Mouse (Mus musculus) neural tube, embryonic 11.5 days (tissue): ENCODE data around the gene Nars2. TPM values are rescaled to one million over a fixed set of nuclear protein-coding genes. Genes with fewer than 3 reads are reported as not detected.

Experiments used
- ATAC-seq: fragments of 200-750 bp; cut with Nextera tagmentation; 2 replicates; pipeline ENCODE4 v1.8.0; 2017; ENCODE audit warnings: moderate number of reproducible peaks, mild to moderate bottlenecking, moderate TSS enrichment, moderate library complexity; ENCODE audit not compliant: insufficient read depth, low FRiP score, low TSS enrichment
- DNase-seq: peaks from one replicate; pipeline ENCODE4 v3.0.0-alpha.2; 2015; ENCODE audit warnings: low spot score
- H3K27ac ChIP-seq: fragments of 300-500 bp; sonication (generic); 2 replicates; pipeline ENCODE4 v1.5.1; 2014; ENCODE audit warnings: low read depth, mild to moderate bottlenecking, low read length
- H3K27me3 ChIP-seq: fragments of 300-500 bp; sonication (generic); 2 replicates; pipeline ENCODE4 v1.6.1; 2014; ENCODE audit warnings: mild to moderate bottlenecking, low read length, mixed read lengths; ENCODE audit not compliant: control insufficient read depth, insufficient read depth
- H3K36me3 ChIP-seq: fragments of 300-500 bp; sonication (generic); 2 replicates; pipeline ENCODE4 v1.6.1; 2014; ENCODE audit warnings: mild to moderate bottlenecking, low read length, moderate library complexity, mixed read lengths; ENCODE audit not compliant: control insufficient read depth, insufficient read depth
- H3K4me1 ChIP-seq: fragments of 300-500 bp; sonication (generic); 2 replicates; pipeline ENCODE4 v1.6.1; 2014; ENCODE audit warnings: low read length, mixed read lengths; ENCODE audit not compliant: control insufficient read depth, insufficient read depth
- H3K4me2 ChIP-seq: fragments of 300-500 bp; sonication (generic); 2 replicates; pipeline ENCODE4 v1.6.1; 2014; ENCODE audit warnings: low read depth, mild to moderate bottlenecking, moderate library complexity
- H3K4me3 ChIP-seq: fragments of 300-500 bp; sonication (generic); 2 replicates; pipeline ENCODE4 v1.5.1; 2014; ENCODE audit warnings: low read depth, low read length
- H3K9ac ChIP-seq: fragments of 300-500 bp; sonication (generic); 2 replicates; pipeline ENCODE4 v1.6.1; 2014; ENCODE audit warnings: mild to moderate bottlenecking, low read length
- H3K9me3 ChIP-seq: fragments of 300-500 bp; sonication (generic); 2 replicates; pipeline ENCODE4 v1.6.1; 2016; ENCODE audit warnings: low read length; ENCODE audit not compliant: control insufficient read depth
- WGBS: fragments of 180-500 bp; shearing (Covaris S2); extraction: QIAGEN DNeasy Blood & Tissue Kit; methylation state at CpG from one replicate; pipeline ENCODE4 v1.1.7; 2014; 5-methylcytosine and 5-hydroxymethylcytosine counted together
- polyA plus RNA-seq: library from polyadenylated mRNA; unstranded; fragments of >200 nt; fragmentation: Nextera tagmentation; extraction: Ambion mirVana; gene quantifications from 2 replicates; pipeline ENCODE4 v1.2.1, GENCODE M21; 2014

The Nars2 gene
- polyA plus RNA-seq, 1 experiment from 2014 or later, result 23.8 TPM

- Histone ChIP-seq H3K27ac (no peak overlapping the region), H3K9me3 (no peaks in the 10 kb centered on the region), H3K9ac (no peak overlapping the region), H3K36me3 (no peaks in the 10 kb centered on the region), H3K4me1 (no peaks in the 10 kb centered on the region), H3K4me2 (no peak overlapping the region), H3K27me3 (no peaks in the 10 kb centered on the region), H3K4me3 (no peak overlapping the region)
- DNase-seq (no peak), ATAC-seq (no peak)
- WGBS, result 96% methylated on average over 5 of the region's 5 CpGs
These were observed 75.6 kb downstream of the Nars2 start for GRCm38 (mm10) chr7:97026772-97027358.

- H3K4me1 ChIP-seq, result no peaks in the 10 kb centered on the region
- 94% methylated on average over 10 of the region's 10 CpGs for WGBS
These were observed 77.8 kb downstream of the Nars2 start for GRCm38 (mm10) chr7:97029151-97029550.

GRCm38 (mm10) chr7:97032412-97032811 is 81.1 kb downstream of the Nars2 start:
- no peaks in the 10 kb centered on the region for H3K4me1 ChIP-seq
- 89% methylated on average over 2 of the region's 2 CpGs for WGBS

More at GRCm38 (mm10) chr7:97029151-97029550, 77.8 kb downstream of the Nars2 start:
- ATAC-seq (no peak), DNase-seq (no peak)
- H3K9ac ChIP-seq, result no peak overlapping the region
- H3K36me3 ChIP-seq, result no peaks in the 10 kb centered on the region
- no peak overlapping the region for H3K27ac ChIP-seq
- H3K9me3 ChIP-seq, result no peaks in the 10 kb centered on the region
- H3K27me3 ChIP-seq, result no peaks in the 10 kb centered on the region
- H3K4me2 ChIP-seq, result no peak overlapping the region
- no peak overlapping the region for H3K4me3 ChIP-seq

GRCm38 (mm10) chr7:97039641-97040040 is 88.3 kb downstream of the Nars2 start:
- no peaks in the 10 kb centered on the region for H3K9me3 ChIP-seq
- no peak for DNase-seq
- no peak overlapping the region for H3K4me2 ChIP-seq
- WGBS, result 62% methylated on average over 4 of the region's 4 CpGs
- H3K36me3 ChIP-seq, result no peaks in the 10 kb centered on the region
- ATAC-seq, result no peak
- no peaks in the 10 kb centered on the region for H3K27me3 ChIP-seq
- H3K4me1 ChIP-seq, result no peaks in the 10 kb centered on the region
- no peak overlapping the region for H3K4me3 ChIP-seq
- H3K9ac ChIP-seq, result no peak overlapping the region
- H3K27ac ChIP-seq, result no peak overlapping the region

More at GRCm38 (mm10) chr7:97032412-97032811, 81.1 kb downstream of the Nars2 start:
- DNase-seq, result no peak
- no peak overlapping the region for H3K27ac ChIP-seq
- H3K27me3 ChIP-seq, result no peaks in the 10 kb centered on the region
- H3K36me3 ChIP-seq, result no peaks in the 10 kb centered on the region
- no peak overlapping the region for H3K4me2 ChIP-seq
- H3K4me3 ChIP-seq, result no peak overlapping the region
- ATAC-seq, result no peak
- H3K9me3 ChIP-seq, result no peaks in the 10 kb centered on the region
- H3K9ac ChIP-seq, result no peak overlapping the region

- no peak for ATAC-seq
- H3K36me3 ChIP-seq, result no peaks in the 10 kb centered on the region
- whole genome bisulfite sequencing, result 86% methylated on average over 6 of the region's 6 CpGs
- H3K4me3 ChIP-seq, result no peak overlapping the region
- no peaks in the 10 kb centered on the region for H3K4me1 ChIP-seq
- DNase-seq, result no peak
- H3K9me3 ChIP-seq, result no peaks in the 10 kb centered on the region
- no peak overlapping the region for H3K9ac ChIP-seq
- H3K27ac ChIP-seq, result no peak overlapping the region
- no peaks in the 10 kb centered on the region for H3K27me3 ChIP-seq
- no peak overlapping the region for H3K4me2 ChIP-seq
These were observed 90.7 kb downstream of the Nars2 start for GRCm38 (mm10) chr7:97041868-97042449.

GRCm38 (mm10) chr7:97042981-97043380 is 91.7 kb downstream of the Nars2 start:
- ATAC-seq, result no peak
- no peak for DNase-seq
- WGBS, result 87% methylated on average over 1 of the region's 1 CpGs
- Histone ChIP-seq H3K36me3 (no peaks in the 10 kb centered on the region), H3K9ac (no peak overlapping the region), H3K4me1 (no peaks in the 10 kb centered on the region), H3K27me3 (no peaks in the 10 kb centered on the region), H3K9me3 (no peaks in the 10 kb centered on the region), H3K4me2 (no peak overlapping the region), H3K27ac (no peak overlapping the region), H3K4me3 (no peak overlapping the region)

- ATAC-seq, result no peak
- Histone ChIP-seq H3K4me3 (no peak overlapping the region), H3K9ac (no peak overlapping the region), H3K4me2 (no peak overlapping the region), H3K27ac (no peak overlapping the region), H3K27me3 (no peaks in the 10 kb centered on the region), H3K36me3 (no peaks in the 10 kb centered on the region), H3K9me3 (no peaks in the 10 kb centered on the region), H3K4me1 (no peaks in the 10 kb centered on the region)
- DNase-seq, result no peak
- 96% methylated on average over 2 of the region's 2 CpGs for WGBS
These were observed 109.7 kb downstream of the Nars2 start for GRCm38 (mm10) chr7:97060966-97061365.

GRCm38 (mm10) chr7:97071512-97071911 is 120.2 kb downstream of the Nars2 start:
- Histone ChIP-seq H3K9ac (no peak overlapping the region), H3K4me1 (no peaks in the 10 kb centered on the region), H3K27me3 (no peaks in the 10 kb centered on the region), H3K36me3 (no peaks in the 10 kb centered on the region), H3K9me3 (no peaks in the 10 kb centered on the region), H3K4me2 (no peak overlapping the region), H3K4me3 (no peak overlapping the region), H3K27ac (no peak overlapping the region)
- WGBS, result 83% methylated on average over 3 of the region's 3 CpGs
- DNase-seq (no peak), ATAC-seq (no peak)

- no peak for ATAC-seq
- Histone ChIP-seq H3K4me1 (no peaks in the 10 kb centered on the region), H3K27me3 (no peaks in the 10 kb centered on the region), H3K4me2 (no peak overlapping the region), H3K4me3 (no peak overlapping the region), H3K36me3 (no peaks in the 10 kb centered on the region), H3K9me3 (no peaks in the 10 kb centered on the region), H3K27ac (no peak overlapping the region), H3K9ac (no peak overlapping the region)
- no peak for DNase-seq
- 90% methylated on average over 5 of the region's 5 CpGs for WGBS
These were observed 120.8 kb downstream of the Nars2 start for GRCm38 (mm10) chr7:97072061-97072460.
